Mouse (Mus musculus): Measurements from ENCODE around the gene Dusp28.

- TF ChIP-seq POLR2A (IDR thresholded peaks at IDR 0.05; ENCODE audit: control insufficient read depth in 1 of 2, insufficient read depth in 1 of 2, low read depth in 1 of 2, low read length in 2 of 2, poor library complexity in 1 of 2): no peak
- no peak for TF ChIP-seq CTCF (IDR thresholded peaks at IDR 0.05 in 2 of 3, conservative IDR thresholded peaks at IDR 0.05 in 1 of 3; ENCODE audit: control insufficient read depth in 1 of 3, insufficient read depth in 1 of 3, low read depth in 2 of 3, low read length in 3 of 3, poor library complexity in 1 of 3, severe bottlenecking in 1 of 3)
These were observed 28.6 kb upstream of the Dusp28 start for GRCm38 (mm10) chr1:92878066-92878741.

All from MEL (cell line).